Mouse (Mus musculus) limb, embryonic 15.5 days (tissue): ENCODE data around the gene Ndufb2. TPM values are rescaled to one million over a fixed set of nuclear protein-coding genes. Genes with fewer than 3 reads are reported as not detected.

Experiments used
- ATAC-seq: fragments of 200-750 bp; cut with Nextera tagmentation; 2 replicates; pipeline ENCODE4 v1.8.0; 2017; ENCODE audit warnings: low read depth, moderate TSS enrichment; ENCODE audit not compliant: insufficient number of reproducible peaks, low FRiP score, low TSS enrichment
- H3K27ac ChIP-seq: fragments of 300-500 bp; sonication (generic); 2 replicates; pipeline ENCODE4 v1.5.1; 2015; ENCODE audit warnings: moderate library complexity, mild to moderate bottlenecking, inconsistent platforms
- H3K27me3 ChIP-seq: fragments of 300-500 bp; sonication (generic); 2 replicates; pipeline ENCODE4 v1.6.1; 2015; ENCODE audit warnings: inconsistent platforms
- H3K36me3 ChIP-seq: fragments of 300-500 bp; sonication (generic); 2 replicates; pipeline ENCODE4 v1.6.1; 2015; ENCODE audit warnings: inconsistent platforms
- H3K4me1 ChIP-seq: fragments of 300-500 bp; sonication (generic); 2 replicates; pipeline ENCODE4 v1.6.1; 2015; ENCODE audit warnings: inconsistent platforms
- H3K4me2 ChIP-seq: fragments of 300-500 bp; sonication (generic); 2 replicates; pipeline ENCODE4 v1.6.1; 2015; ENCODE audit warnings: mild to moderate bottlenecking, inconsistent platforms
- H3K4me3 ChIP-seq: fragments of 300-500 bp; sonication (generic); 2 replicates; pipeline ENCODE4 v1.5.1; 2015; ENCODE audit warnings: mild to moderate bottlenecking, inconsistent platforms
- H3K9ac ChIP-seq: fragments of 300-500 bp; sonication (generic); 2 replicates; pipeline ENCODE4 v1.6.1; 2015; ENCODE audit warnings: inconsistent platforms
- H3K9me3 ChIP-seq: fragments of 300-500 bp; sonication (generic); 2 replicates; pipeline ENCODE4 v1.6.1; 2016; ENCODE audit warnings: inconsistent platforms
- WGBS: fragments of 180-500 bp; shearing (Covaris S2); methylation state at CpG from one replicate; pipeline ENCODE4 v1.1.7; 2015; 5-methylcytosine and 5-hydroxymethylcytosine counted together
- polyA plus RNA-seq: library from polyadenylated mRNA; unstranded; fragments of >200 nt; fragmentation: Nextera tagmentation; extraction: Ambion mirVana; gene quantifications from 2 replicates; pipeline ENCODE4 v1.2.1, GENCODE M21; 2015

Ndufb2 gene
- polyA plus RNA-seq, 1 experiment from 2014 or later, result 308 TPM

DNA sequence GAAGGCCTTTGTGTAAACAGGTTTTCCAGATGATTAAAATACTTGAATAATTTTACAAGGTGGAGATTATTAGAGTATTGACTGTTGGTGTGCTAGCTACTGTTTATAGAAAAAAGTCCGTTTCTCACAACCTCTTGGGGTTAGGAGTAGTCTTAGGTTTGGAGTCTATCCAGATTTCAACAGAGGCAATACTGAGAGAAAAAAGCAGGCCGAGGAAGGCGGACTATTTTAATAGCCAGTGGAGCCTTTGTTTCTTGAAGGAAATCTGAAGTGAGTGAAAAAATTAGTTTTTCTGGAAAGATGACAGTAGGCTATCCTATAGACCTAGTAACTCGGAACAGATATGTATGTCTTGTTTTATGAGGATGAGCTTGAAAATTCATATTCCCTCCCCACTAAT lies 893 bp upstream of the Ndufb2 start:
- no peak overlapping the region for H3K27ac ChIP-seq
- H3K4me3 ChIP-seq, result peak overlapping the region; percentile 95
- H3K9me3 ChIP-seq, result no peaks in the 10 kb centered on the region
- ATAC-seq, result no peak
- no peak overlapping the region for H3K9ac ChIP-seq
- no peak overlapping the region for H3K4me2 ChIP-seq
- H3K36me3 ChIP-seq, result peaks cover 30% of the 10 kb centered on the region
- H3K4me1 ChIP-seq, result peaks cover 7% of the 10 kb centered on the region
- WGBS, result 90% methylated on average over 4 of the region's 4 CpGs
- H3K27me3 ChIP-seq, result no peaks in the 10 kb centered on the region

DNA sequence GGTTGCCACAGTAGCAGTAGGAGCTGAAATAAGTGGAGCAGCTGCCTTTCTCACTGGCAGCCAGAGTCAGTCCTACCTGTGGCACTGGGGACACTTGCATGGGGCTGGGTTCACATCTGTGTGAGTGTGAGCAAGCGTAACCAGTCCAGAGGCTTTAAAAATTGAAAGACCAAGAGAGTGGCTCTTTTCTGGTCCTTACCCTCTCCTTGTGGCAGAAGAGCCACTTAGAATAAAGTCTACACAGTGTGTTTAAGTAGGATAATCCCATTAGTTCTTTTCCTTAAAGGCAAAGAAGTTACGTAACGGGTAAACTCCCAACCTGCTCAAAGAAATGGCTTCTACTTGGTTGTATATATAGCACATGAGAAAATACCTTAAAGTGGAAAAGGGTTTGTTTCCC lies 8.5 kb downstream of the Ndufb2 start:
- WGBS, result 95% methylated on average over 3 of the region's 3 CpGs
- Histone ChIP-seq H3K4me3 (no peak overlapping the region), H3K27me3 (no peaks in the 10 kb centered on the region), H3K4me1 (no peaks in the 10 kb centered on the region), H3K9ac (no peak overlapping the region), H3K36me3 (peaks cover 53% of the 10 kb centered on the region), H3K9me3 (no peaks in the 10 kb centered on the region), H3K4me2 (no peak overlapping the region), H3K27ac (no peak overlapping the region)
- ATAC-seq, result no peak

DNA sequence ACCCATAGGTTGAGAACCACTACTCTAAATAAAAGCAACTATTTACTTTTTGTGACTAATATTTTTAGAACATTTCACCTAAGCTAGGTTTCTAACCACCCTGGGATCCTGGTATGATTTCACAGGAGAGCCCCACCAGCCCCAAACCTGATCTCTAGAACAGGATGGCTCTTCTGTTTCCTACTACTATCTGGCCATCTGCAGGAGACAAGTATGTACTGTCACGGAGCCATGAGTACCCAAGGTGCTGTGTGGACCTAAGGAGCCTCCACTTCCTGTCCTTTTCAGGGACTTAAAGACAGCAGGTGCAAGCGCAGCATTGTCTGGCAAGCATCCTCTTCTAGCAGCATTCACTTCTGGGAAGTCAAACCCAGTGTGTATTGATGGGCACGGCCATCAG lies 9.5 kb downstream of the Ndufb2 start:
- Histone ChIP-seq H3K27me3 (no peaks in the 10 kb centered on the region), H3K27ac (no peak overlapping the region), H3K4me3 (no peak overlapping the region), H3K36me3 (peaks cover 46% of the 10 kb centered on the region), H3K4me2 (no peak overlapping the region), H3K4me1 (no peaks in the 10 kb centered on the region), H3K9me3 (no peaks in the 10 kb centered on the region), H3K9ac (no peak overlapping the region)
- ATAC-seq, result no peak
- 82% methylated on average over 3 of the region's 3 CpGs for WGBS

DNA sequence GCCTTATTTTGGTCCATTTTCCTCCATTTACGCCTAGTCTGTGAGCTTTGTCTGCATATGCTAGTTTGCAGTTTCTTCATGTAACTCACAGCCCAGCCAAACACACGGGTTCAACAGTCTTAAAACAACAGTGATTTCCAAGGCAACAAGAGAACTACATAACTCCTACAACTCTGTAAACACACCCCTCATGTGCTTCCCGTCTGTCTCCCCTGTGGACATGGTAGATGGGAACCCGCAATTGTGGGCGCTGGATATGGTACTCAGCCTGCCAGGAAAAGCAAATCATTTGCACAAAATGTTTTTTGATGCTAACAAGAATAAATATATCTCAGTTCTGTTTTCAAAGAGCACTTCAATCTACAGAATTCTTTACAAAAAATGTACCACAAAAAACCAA lies 12.2 kb downstream of the Ndufb2 start:
- H3K9ac ChIP-seq, result no peak overlapping the region
- no peak overlapping the region for H3K4me2 ChIP-seq
- WGBS, result 86% methylated on average over 5 of the region's 5 CpGs
- peaks cover 34% of the 10 kb centered on the region for H3K36me3 ChIP-seq
- H3K9me3 ChIP-seq, result no peaks in the 10 kb centered on the region
- no peak overlapping the region for H3K27ac ChIP-seq
- H3K27me3 ChIP-seq, result no peaks in the 10 kb centered on the region
- no peaks in the 10 kb centered on the region for H3K4me1 ChIP-seq
- no peak for ATAC-seq
- no peak overlapping the region for H3K4me3 ChIP-seq

DNA sequence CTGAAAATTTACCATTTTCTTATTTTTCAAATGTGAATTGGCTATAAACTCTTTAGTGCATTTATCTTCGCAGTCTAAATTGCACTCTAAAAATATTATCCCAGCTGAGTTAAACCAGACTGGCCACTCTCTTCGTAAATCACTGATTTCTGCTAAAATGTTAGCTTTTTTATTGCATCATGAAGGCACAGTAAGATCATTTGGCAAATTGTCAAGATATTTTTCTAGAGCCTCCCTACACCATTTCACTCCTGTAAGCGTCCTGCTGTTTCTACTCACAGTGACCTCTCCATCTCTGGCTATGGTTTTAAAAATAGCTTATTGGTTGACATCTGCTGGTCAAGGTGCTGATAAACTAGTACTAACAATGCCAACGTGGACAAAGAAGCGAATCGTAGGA lies 13.7 kb downstream of the Ndufb2 start:
- Histone ChIP-seq H3K27ac (no peak overlapping the region), H3K4me1 (no peaks in the 10 kb centered on the region), H3K4me2 (no peak overlapping the region), H3K36me3 (peaks cover 24% of the 10 kb centered on the region), H3K9ac (no peak overlapping the region), H3K9me3 (no peaks in the 10 kb centered on the region), H3K27me3 (no peaks in the 10 kb centered on the region), H3K4me3 (no peak overlapping the region)
- ATAC-seq, result no peak
- 77% methylated on average over 6 of the region's 6 CpGs for WGBS

DNA sequence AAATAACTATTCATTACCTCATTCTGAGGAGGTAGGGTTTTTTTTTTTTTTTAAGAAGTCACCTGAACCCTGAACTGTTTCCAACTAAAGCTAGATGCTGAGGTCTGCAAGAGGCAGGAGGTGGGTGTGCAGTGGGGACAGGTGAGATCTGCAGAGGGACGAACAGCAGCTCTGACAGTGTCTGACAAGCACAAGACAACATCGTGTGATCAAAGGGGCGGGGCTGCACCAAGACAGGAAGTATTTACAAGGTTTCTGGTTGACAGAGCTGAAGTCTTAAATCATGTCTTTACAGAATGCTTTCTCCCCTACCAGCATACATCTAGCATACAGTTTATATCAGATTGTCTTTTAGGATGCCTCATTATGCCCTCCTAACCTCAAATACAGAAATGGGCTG lies 14.5 kb downstream of the Ndufb2 start:
- Histone ChIP-seq H3K4me2 (no peak overlapping the region), H3K9me3 (no peaks in the 10 kb centered on the region), H3K36me3 (peaks cover 24% of the 10 kb centered on the region), H3K27ac (no peak overlapping the region), H3K27me3 (no peaks in the 10 kb centered on the region), H3K4me3 (no peak overlapping the region), H3K9ac (no peak overlapping the region), H3K4me1 (no peaks in the 10 kb centered on the region)
- no peak for ATAC-seq
- WGBS, result 61% methylated on average over 3 of the region's 3 CpGs

DNA sequence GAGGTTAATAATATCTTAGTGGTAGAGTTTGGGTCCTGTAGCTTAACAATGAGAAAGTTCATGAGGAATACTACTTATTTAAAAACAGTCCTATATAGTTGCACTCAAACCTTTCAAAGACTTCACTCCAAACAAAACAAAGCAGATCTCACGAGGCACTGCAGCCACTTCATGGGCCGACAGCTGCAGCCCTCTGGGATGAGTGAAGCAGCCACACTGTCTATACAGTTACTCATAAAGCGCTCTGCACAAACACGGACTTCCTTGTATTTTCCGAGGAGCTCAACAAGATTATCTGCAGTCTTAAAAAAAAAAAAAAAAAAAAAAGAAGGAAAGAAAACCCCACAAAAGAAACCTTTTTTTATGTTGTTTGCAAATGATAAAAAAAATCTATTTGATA lies 15.0 kb downstream of the Ndufb2 start:
- peaks cover 21% of the 10 kb centered on the region; the same call in 1 of the 2 replicates for H3K36me3 ChIP-seq
- H3K4me3 ChIP-seq, result no peak overlapping the region
- no peak overlapping the region for H3K27ac ChIP-seq
- H3K4me1 ChIP-seq, result no peaks in the 10 kb centered on the region
- H3K4me2 ChIP-seq, result no peak overlapping the region
- no peak overlapping the region for H3K9ac ChIP-seq
- no peak for ATAC-seq
- 66% methylated on average over 5 of the region's 5 CpGs for WGBS
- H3K9me3 ChIP-seq, result no peaks in the 10 kb centered on the region
- H3K27me3 ChIP-seq, result no peaks in the 10 kb centered on the region

DNA sequence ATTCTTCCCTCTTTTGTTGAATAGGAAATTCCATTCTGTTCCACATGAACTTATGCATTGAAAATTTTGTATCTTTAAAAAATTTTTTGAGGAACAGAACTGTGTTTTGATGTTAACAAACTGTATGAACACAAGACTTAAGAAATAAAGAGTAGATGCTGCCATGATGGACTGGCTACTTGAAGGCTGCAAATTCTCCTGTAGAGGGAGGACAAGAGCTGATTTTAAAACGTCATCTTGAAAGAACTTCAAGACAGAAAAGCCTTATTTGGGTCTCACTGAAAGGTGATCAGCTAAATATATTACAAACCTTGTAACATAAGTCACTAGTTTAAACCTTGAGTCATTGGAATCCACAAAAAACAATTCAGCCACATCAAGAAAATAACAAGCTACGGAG lies 17.8 kb downstream of the Ndufb2 start:
- no peaks in the 10 kb centered on the region for H3K27me3 ChIP-seq
- H3K9ac ChIP-seq, result no peak overlapping the region
- H3K4me1 ChIP-seq, result no peaks in the 10 kb centered on the region
- no peak overlapping the region for H3K27ac ChIP-seq
- no peak overlapping the region for H3K4me3 ChIP-seq
- H3K36me3 ChIP-seq, result peaks cover 27% of the 10 kb centered on the region
- H3K9me3 ChIP-seq, result no peaks in the 10 kb centered on the region
- 50% methylated on average over 2 of the region's 2 CpGs for WGBS
- H3K4me2 ChIP-seq, result no peak overlapping the region
- no peak for ATAC-seq

DNA sequence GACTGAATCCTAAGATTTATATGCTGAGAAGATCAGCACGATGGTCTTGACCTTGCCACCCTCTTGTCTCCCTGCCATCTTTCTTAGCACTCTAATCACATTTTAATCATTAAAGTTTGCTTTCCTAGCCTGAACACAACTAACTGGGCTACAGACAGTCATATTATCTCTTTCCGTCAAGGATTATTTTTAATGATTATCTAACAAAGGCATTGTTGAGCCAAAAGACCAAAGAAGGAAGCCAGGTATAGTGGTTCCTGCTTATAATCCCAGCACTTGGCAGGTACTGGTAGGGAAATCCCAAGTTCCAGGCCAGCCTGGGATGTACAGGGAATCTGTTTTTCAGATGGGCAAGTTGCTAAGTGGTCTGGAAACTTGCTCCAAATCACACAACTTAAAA lies 18.9 kb downstream of the Ndufb2 start:
- no peak for ATAC-seq
- H3K27me3 ChIP-seq, result no peaks in the 10 kb centered on the region
- peaks cover 36% of the 10 kb centered on the region for H3K36me3 ChIP-seq
- H3K4me2 ChIP-seq, result no peak overlapping the region
- no peaks in the 10 kb centered on the region for H3K4me1 ChIP-seq
- no peak overlapping the region for H3K4me3 ChIP-seq
- H3K9me3 ChIP-seq, result no peaks in the 10 kb centered on the region
- H3K27ac ChIP-seq, result no peak overlapping the region
- 93% methylated on average over 2 of the region's 2 CpGs for WGBS
- no peak overlapping the region for H3K9ac ChIP-seq

Other genes with a start within 250 kb of the Ndufb2 start
- 59.1 and 64.5 TPM in 2 replicates for gene Slc37a3, start 214.9 kb upstream of the Ndufb2 start, polyA plus RNA-seq
- gene Rab19, start 211.4 kb upstream of the Ndufb2 start, polyA plus RNA-seq, result 1.3 and 1.4 TPM in 2 replicates
- 47.8 and 59.8 TPM in 2 replicates for gene Mkrn1, start 172.1 kb upstream of the Ndufb2 start, polyA plus RNA-seq
- 16.6 and 21.7 TPM in 2 replicates for gene Dennd2a, start 34.7 kb upstream of the Ndufb2 start, polyA plus RNA-seq
- gene Adck2, start 18.7 kb upstream of the Ndufb2 start, polyA plus RNA-seq, result 36.6 and 48.3 TPM in 2 replicates
- gene Gm42420, start 6.8 kb upstream of the Ndufb2 start, polyA plus RNA-seq, result 1.6 and 3.1 TPM in 2 replicates
- 15.1 and 16.5 TPM in 2 replicates for gene Braf, start 132.9 kb downstream of the Ndufb2 start, polyA plus RNA-seq
- 139 and 166 TPM in 2 replicates for gene Mrps33, start 218.4 kb downstream of the Ndufb2 start, polyA plus RNA-seq